Mouse (Mus musculus) telencephalon, adult 2 months (tissue): ENCODE data around the gene Lrp10.

Source experiments
- DNase-seq: peaks from one replicate; pipeline ENCODE4 v3.0.0-alpha.2; 2011; ENCODE audit warnings: low read depth, low spot score

Gene Lrp10

GRCm38 (mm10) chr14:54433941-54434531 lies 29.9 kb upstream of the Lrp10 start:
- DNase-seq: no peak

- no peak for DNase-seq
Observed at GRCm38 (mm10) chr14:54435194-54435918, 28.6 kb upstream of the Lrp10 start.

- DNase-seq: no peak
Observed at GRCm38 (mm10) chr14:54439155-54439554, 24.8 kb upstream of the Lrp10 start.

- DNase-seq: no peak
Observed at GRCm38 (mm10) chr14:54439610-54440009, 24.3 kb upstream of the Lrp10 start.

GRCm38 (mm10) chr14:54440538-54440937 lies 23.4 kb upstream of the Lrp10 start:
- DNase-seq: no peak

- DNase-seq: no peak
Observed at GRCm38 (mm10) chr14:54441365-54441764, 22.6 kb upstream of the Lrp10 start.

GRCm38 (mm10) chr14:54442548-54442947 lies 21.4 kb upstream of the Lrp10 start:
- DNase-seq: no peak

- DNase-seq: no peak
Observed at GRCm38 (mm10) chr14:54443196-54443595, 20.7 kb upstream of the Lrp10 start.

- DNase-seq: no peak
Observed at GRCm38 (mm10) chr14:54443712-54444618, 20.0 kb upstream of the Lrp10 start.

- DNase-seq: no peak
Observed at GRCm38 (mm10) chr14:54445476-54445875, 18.5 kb upstream of the Lrp10 start.

- DNase-seq: no peak
Observed at GRCm38 (mm10) chr14:54453566-54453965, 10.4 kb upstream of the Lrp10 start.

- no peak for DNase-seq
Observed at GRCm38 (mm10) chr14:54454669-54455528, 9.0 kb upstream of the Lrp10 start.

GRCm38 (mm10) chr14:54457907-54458569 lies 5.9 kb upstream of the Lrp10 start:
- DNase-seq: no peak

GRCm38 (mm10) chr14:54462146-54462545 lies 1.8 kb upstream of the Lrp10 start:
- DNase-seq: no peak

GRCm38 (mm10) chr14:54463108-54463958 lies 604 bp upstream of the Lrp10 start:
- DNase-seq: no peak

- no peak for DNase-seq
Observed at GRCm38 (mm10) chr14:54464293-54465005, 512 bp downstream of the Lrp10 start.

GRCm38 (mm10) chr14:54471467-54471866 lies 7.5 kb downstream of the Lrp10 start:
- DNase-seq: no peak

- no peak for DNase-seq
Observed at GRCm38 (mm10) chr14:54472671-54473070, 8.7 kb downstream of the Lrp10 start.

GRCm38 (mm10) chr14:54474744-54475143 lies 10.8 kb downstream of the Lrp10 start:
- DNase-seq: no peak
